Mouse (Mus musculus) MEL (cell line): ENCODE results near the gene Dennd1b. TPM values are rescaled to one million over a fixed set of nuclear protein-coding genes. Genes with fewer than 3 reads are reported as not detected.

Experiments used
- DNase-seq: peaks from one replicate; pipeline ENCODE4 v3.0.0; 2011; ENCODE audit warnings: low read depth, low spot score
- H3K27ac ChIP-seq: 2 replicates; pipeline ENCODE4 v1.5.1; 2012; ENCODE audit warnings: low read depth, mild to moderate bottlenecking, control low read depth, low read length, moderate library complexity; ENCODE audit not compliant: control insufficient read depth
- H3K27me3 ChIP-seq, 2 experiments: fragments of 150-350 bp in 1 of 2; sonication (generic) in 1 of 2; 2 replicates each; pipeline ENCODE4 v1.6.1; 2012; ENCODE audit warnings: low read length in 2 of 2, mild to moderate bottlenecking in 2 of 2, improper control_type of control experiment in 1 of 2, moderate library complexity in 1 of 2; ENCODE audit not compliant: insufficient read depth in 2 of 2, control insufficient read depth in 1 of 2
- H3K36me3 ChIP-seq, 2 experiments: 2 replicates each; pipeline ENCODE4 v1.6.1; 2012 to 2014; ENCODE audit warnings: low read length in 2 of 2, improper control_type of control experiment in 1 of 2, inconsistent platforms in 1 of 2, mild to moderate bottlenecking in 1 of 2; ENCODE audit not compliant: insufficient read depth in 2 of 2, control insufficient read depth in 1 of 2
- H3K4me1 ChIP-seq, 2 experiments: fragments of 150-350 bp in 1 of 2; sonication (generic) in 1 of 2; 2 replicates each; pipeline ENCODE4 v1.6.1; 2012; ENCODE audit warnings: low read length in 2 of 2, improper control_type of control experiment in 1 of 2, mild to moderate bottlenecking in 1 of 2; ENCODE audit not compliant: insufficient read depth in 2 of 2, control insufficient read depth in 1 of 2
- H3K4me3 ChIP-seq, 2 experiments: fragments of 150-350 bp in 1 of 2; sonication (generic) in 1 of 2; 2 replicates each; pipeline ENCODE4 v1.5.1; 2012; ENCODE audit warnings: low read depth in 2 of 2, low read length in 2 of 2, mild to moderate bottlenecking in 2 of 2, moderate library complexity in 2 of 2, control low read depth in 1 of 2, improper control_type of control experiment in 1 of 2; ENCODE audit not compliant: control insufficient read depth in 1 of 2, insufficient read depth in 1 of 2
- H3K79me2 ChIP-seq: 2 replicates; pipeline ENCODE4 v1.6.1; 2012; ENCODE audit warnings: mild to moderate bottlenecking, low read length, moderate library complexity; ENCODE audit not compliant: control insufficient read depth, poor library complexity, insufficient read depth
- H3K9ac ChIP-seq: 2 replicates; pipeline ENCODE4 v1.6.1; 2012; ENCODE audit warnings: low read depth, mild to moderate bottlenecking, control low read depth, low read length, moderate library complexity; ENCODE audit not compliant: control insufficient read depth, poor library complexity, severe bottlenecking
- H3K9me3 ChIP-seq: fragments of 150-350 bp; sonication (generic); replicated peaks from 2 replicates; pipeline ENCODE4 v1.6.1; 2012; ENCODE audit warnings: mild to moderate bottlenecking, low read length, improper control_type of control experiment, moderate library complexity; ENCODE audit not compliant: insufficient read depth
- BHLHE40 ChIP-seq: IDR thresholded peaks from 2 replicates; pipeline ENCODE4 v1.6.1; 2012; ENCODE audit warnings: low read depth, mild to moderate bottlenecking, inconsistent platforms, low read length, improper control_type of control experiment, borderline replicate concordance
- CHD1 ChIP-seq: IDR thresholded peaks from 2 replicates; pipeline ENCODE4 v1.6.1; 2012; ENCODE audit warnings: low read depth, mild to moderate bottlenecking, inconsistent platforms, low read length, improper control_type of control experiment
- CTCF ChIP-seq, 3 experiments: IDR thresholded peaks in 2 of 3; conservative IDR thresholded peaks in 1 of 3; 2 replicates each; pipeline ENCODE4 v1.5.1; 2011 to 2012; ENCODE audit warnings: low read length in 3 of 3, low read depth in 2 of 3, mild to moderate bottlenecking in 2 of 3, improper control_type of control experiment in 1 of 3, inconsistent platforms in 1 of 3, mixed read lengths in 1 of 3, moderate library complexity in 1 of 3; ENCODE audit not compliant: control insufficient read depth in 1 of 3, insufficient read depth in 1 of 3, poor library complexity in 1 of 3, severe bottlenecking in 1 of 3
- E2F4 ChIP-seq: IDR thresholded peaks from 2 replicates; pipeline ENCODE4 v1.6.1; 2011; ENCODE audit warnings: low read depth, low read length, improper control_type of control experiment, borderline replicate concordance
- ELF1 ChIP-seq: IDR thresholded peaks from 2 replicates; pipeline ENCODE4 v1.6.1; 2014; ENCODE audit warnings: low read depth, mild to moderate bottlenecking, inconsistent platforms, low read length, improper control_type of control experiment, moderate library complexity
- ETS1 ChIP-seq: IDR thresholded peaks from 2 replicates; pipeline ENCODE4 v1.6.1; 2012; ENCODE audit warnings: low read depth, mild to moderate bottlenecking, inconsistent platforms, low read length, improper control_type of control experiment, moderate library complexity
- GABPA ChIP-seq: IDR thresholded peaks from 2 replicates; pipeline ENCODE4 v1.6.1; 2012; ENCODE audit warnings: low read depth, mild to moderate bottlenecking, inconsistent platforms, low read length, improper control_type of control experiment, moderate library complexity
- GATA1 ChIP-seq: IDR thresholded peaks from 2 replicates; pipeline ENCODE4 v1.6.1; 2011; ENCODE audit warnings: low read depth, low read length, improper control_type of control experiment
- JUND ChIP-seq: IDR thresholded peaks from 2 replicates; pipeline ENCODE4 v1.6.1; 2011; ENCODE audit warnings: low read depth, mild to moderate bottlenecking, improper control_type of control experiment, low read length
- KAT2A ChIP-seq: conservative IDR thresholded peaks from 2 replicates; pipeline ENCODE4 v1.6.1; 2012; ENCODE audit warnings: low read depth, low read length, improper control_type of control experiment, inconsistent platforms
- MAFK ChIP-seq: IDR thresholded peaks from 2 replicates; pipeline ENCODE4 v1.6.1; 2011; ENCODE audit warnings: low read depth, mild to moderate bottlenecking, low read length, improper control_type of control experiment, borderline replicate concordance
- MXI1 ChIP-seq: IDR thresholded peaks from 2 replicates; pipeline ENCODE4 v1.6.1; 2011; ENCODE audit warnings: mild to moderate bottlenecking, low read depth, low read length, improper control_type of control experiment
- MYB ChIP-seq: IDR thresholded peaks from 2 replicates; pipeline ENCODE4 v1.6.1; 2011; ENCODE audit warnings: mild to moderate bottlenecking, low read depth, low read length, improper control_type of control experiment
- MYC ChIP-seq: IDR thresholded peaks from 2 replicates; pipeline ENCODE4 v1.6.1; 2011; ENCODE audit warnings: low read depth, mild to moderate bottlenecking, low read length, improper control_type of control experiment, moderate library complexity
- NELFE ChIP-seq: IDR thresholded peaks from 2 replicates; pipeline ENCODE4 v1.6.1; 2011; ENCODE audit warnings: low read depth, low read length, improper control_type of control experiment
- NRF1 ChIP-seq: IDR thresholded peaks from 2 replicates; pipeline ENCODE4 v1.6.1; 2014; ENCODE audit warnings: low read depth, mild to moderate bottlenecking, inconsistent platforms, low read length, improper control_type of control experiment, moderate library complexity; ENCODE audit not compliant: poor library complexity, insufficient read depth, severe bottlenecking
- POLR2AphosphoS2 ChIP-seq: IDR thresholded peaks from 2 replicates; pipeline ENCODE4 v1.6.1; 2011; ENCODE audit warnings: low read length, improper control_type of control experiment
- SIN3A ChIP-seq: IDR thresholded peaks from 2 replicates; pipeline ENCODE4 v1.6.1; 2012; ENCODE audit warnings: low read length, improper control_type of control experiment, inconsistent platforms
- SMC3 ChIP-seq: IDR thresholded peaks from 2 replicates; pipeline ENCODE4 v1.6.1; 2011; ENCODE audit warnings: low read depth, low read length, improper control_type of control experiment
- TAL1 ChIP-seq: IDR thresholded peaks from 2 replicates; pipeline ENCODE4 v1.6.1; 2012; ENCODE audit warnings: mild to moderate bottlenecking, inconsistent platforms, low read length, moderate library complexity, mixed read lengths
- TCF12 ChIP-seq: IDR thresholded peaks from 2 replicates; pipeline ENCODE4 v1.6.1; 2014; ENCODE audit warnings: low read depth, mild to moderate bottlenecking, inconsistent platforms, low read length, improper control_type of control experiment, moderate library complexity
- UBTF ChIP-seq: IDR thresholded peaks from 2 replicates; pipeline ENCODE4 v1.6.1; 2012; ENCODE audit warnings: low read depth, mild to moderate bottlenecking, inconsistent platforms, low read length, improper control_type of control experiment, moderate library complexity, borderline replicate concordance; ENCODE audit not compliant: insufficient read depth
- USF1 ChIP-seq: IDR thresholded peaks from 2 replicates; pipeline ENCODE4 v1.6.1; 2014; ENCODE audit warnings: low read depth, mild to moderate bottlenecking, inconsistent platforms, low read length, improper control_type of control experiment, moderate library complexity
- USF2 ChIP-seq, 2 experiments: IDR thresholded peaks; 2 replicates each; pipeline ENCODE4 v1.6.1; 2011 to 2012; ENCODE audit warnings: improper control_type of control experiment in 2 of 2, low read length in 2 of 2, borderline replicate concordance in 1 of 2, inconsistent platforms in 1 of 2, low read depth in 1 of 2, mild to moderate bottlenecking in 1 of 2; ENCODE audit not compliant: insufficient read depth in 1 of 2
- ZC3H11A ChIP-seq: IDR thresholded peaks from 2 replicates; pipeline ENCODE4 v1.6.1; 2012; ENCODE audit warnings: low read depth, mild to moderate bottlenecking, inconsistent platforms, low read length, improper control_type of control experiment
- ZKSCAN1 ChIP-seq: IDR thresholded peaks from 2 replicates; pipeline ENCODE4 v1.6.1; 2012; ENCODE audit warnings: low read depth, mild to moderate bottlenecking, inconsistent platforms, low read length, improper control_type of control experiment, moderate library complexity
- ZMIZ1 ChIP-seq: IDR thresholded peaks from 2 replicates; pipeline ENCODE4 v1.6.1; 2012; ENCODE audit warnings: low read depth, mild to moderate bottlenecking, inconsistent platforms, low read length, improper control_type of control experiment, moderate library complexity
- ZNF384 ChIP-seq: IDR thresholded peaks from 2 replicates; pipeline ENCODE4 v1.6.1; 2012; ENCODE audit warnings: low read depth, mild to moderate bottlenecking, inconsistent platforms, low read length, improper control_type of control experiment
- polyA plus RNA-seq, 2 experiments: library from polyadenylated mRNA; stranded (reverse) in 1 of 2; unstranded in 1 of 2; fragments of >175 nt in 1 of 2; fragments of >200 nt in 1 of 2; gene quantifications; 2 replicates each; pipeline versions ENCODE4 v1.2.1 to v1.2.4; 2012; ENCODE audit warnings: low replicate concordance in 2 of 2, low read depth in 1 of 2; ENCODE audit not compliant: insufficient read length in 2 of 2, insufficient read depth in 1 of 2, missing spikeins in 1 of 2
- total RNA-seq: library from RNA; depleted of rRNA; stranded (reverse); fragments of 300-350 nt; gene quantifications from 2 replicates; pipeline ENCODE4 v1.2.3, GENCODE M21; 2012

Gene Dennd1b
- total and polyA plus RNA-seq, 3 experiments, result 3.9 to 4.1 TPM; not detected in 1

- peaks cover 0 to 2% of the 10 kb centered on the region in 2 experiments; a peak in 2 of 4 replicates for H3K36me3 ChIP-seq
- H3K9ac ChIP-seq, result no peak overlapping the region
- no peak overlapping the region for H3K4me3 ChIP-seq
- peaks cover 3 to 4% of the 10 kb centered on the region in 2 experiments; a peak in 2 of 4 replicates for H3K4me1 ChIP-seq
- H3K9me3 ChIP-seq, result no peaks in the 10 kb centered on the region
- H3K27ac ChIP-seq, result no peak overlapping the region
- TF ChIP-seq E2F4 (no peak), POLR2AphosphoS2 (no peak), GATA1 (no peak), ZNF384 (no peak), ZKSCAN1 (no peak), SIN3A (no peak), CHD1 (no peak), SMC3 (no peak), JUND (no peak), KAT2A (no peak), USF2 (IDR thresholded peaks at IDR 0.05; ENCODE audit: borderline replicate concordance in 1 of 2, insufficient read depth in 1 of 2, low read depth in 1 of 2, low read length in 2 of 2) (no peak), TCF12 (no peak), ZC3H11A (no peak), NRF1 (no peak)
- no peak for DNase-seq
- no peaks in the 10 kb centered on the region for H3K79me2 ChIP-seq
- H3K27me3 ChIP-seq, result no peaks in the 10 kb centered on the region
Measured at GRCm38 (mm10) chr1:139091701-139092100, 128.5 kb downstream of the Dennd1b start.

DNA sequence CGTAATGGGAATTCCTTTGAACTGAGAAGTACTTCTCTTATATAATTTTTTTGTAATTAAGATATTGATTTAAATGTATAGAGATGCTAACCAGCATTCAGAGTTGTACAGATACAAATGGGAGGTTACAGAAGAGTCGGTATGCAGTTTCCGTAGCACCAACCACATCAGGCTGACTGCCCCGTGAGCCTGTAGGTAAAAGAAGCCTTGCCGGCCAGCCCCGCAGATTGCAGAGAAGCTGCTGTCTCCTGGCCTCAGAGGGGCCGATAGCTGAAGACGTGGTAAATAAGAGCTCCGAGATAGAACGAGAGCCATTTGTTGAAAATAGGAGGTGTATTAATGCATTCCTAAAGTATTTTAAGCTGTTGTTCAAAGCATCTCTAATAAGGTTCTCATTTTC, 128.9 kb downstream of the Dennd1b start:
- H3K9me3 ChIP-seq, result no peaks in the 10 kb centered on the region
- DNase-seq, result no peak
- H3K4me3 ChIP-seq, result no peak overlapping the region
- peaks cover 3 to 4% of the 10 kb centered on the region in 2 experiments; a peak in 2 of 4 replicates for H3K4me1 ChIP-seq
- no peaks in the 10 kb centered on the region for H3K79me2 ChIP-seq
- no peak overlapping the region for H3K9ac ChIP-seq
- H3K27ac ChIP-seq, result no peak overlapping the region
- TF ChIP-seq MAFK (no peak), TCF12 (no peak), ZMIZ1 (no peak), NRF1 (no peak), MXI1 (no peak), CTCF (IDR thresholded peaks at IDR 0.05 in 2 of 3, conservative IDR thresholded peaks at IDR 0.05 in 1 of 3; ENCODE audit: control insufficient read depth in 1 of 3, insufficient read depth in 1 of 3, low read depth in 2 of 3, low read length in 3 of 3, poor library complexity in 1 of 3, severe bottlenecking in 1 of 3) (no peak), E2F4 (no peak), UBTF (no peak), TAL1 (no peak), MYC (no peak), BHLHE40 (no peak), KAT2A (no peak), ETS1 (no peak), ZC3H11A (no peak), USF1 (no peak), MYB (no peak), SIN3A (no peak), NELFE (no peak), ELF1 (no peak), GABPA (no peak)
- no peaks in the 10 kb centered on the region for H3K27me3 ChIP-seq
- H3K36me3 ChIP-seq, result peaks cover 0 to 2% of the 10 kb centered on the region in 2 experiments; a peak in 2 of 4 replicates
